In the genomic region with DNA sequence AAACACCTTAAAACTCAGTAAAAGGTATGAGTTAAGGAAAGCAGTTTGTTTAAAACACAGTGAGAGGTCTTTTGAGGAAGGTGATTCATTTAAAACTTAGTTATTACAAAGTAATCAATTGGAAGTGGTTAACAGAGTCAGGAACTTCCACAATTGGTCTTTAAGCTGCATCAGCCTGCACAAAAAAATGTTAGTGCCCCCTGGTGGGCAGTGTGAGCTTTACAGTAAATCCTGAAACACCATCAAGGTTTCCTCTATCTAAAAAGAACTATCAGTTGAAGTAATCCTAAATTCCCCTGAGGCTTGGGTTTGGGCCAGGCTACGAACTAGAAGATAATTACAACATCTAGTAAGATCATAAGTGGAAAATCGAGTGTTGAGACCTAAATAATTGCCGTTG, we compare ENCODE assay signal across 8 mouse cellular contexts. TPM values are rescaled to one million over a fixed set of nuclear protein-coding genes. Genes with fewer than 3 reads are reported as not detected.
DNase-seq lines count a peak whose midpoint lies in the region; ATAC-seq and TF ChIP-seq lines count a peak whose summit lies in the region.

No protein-coding gene starts in this region.

- TF ChIP-seq EP300 in liver, postnatal 0 days (IDR thresholded peaks at IDR 0.05; ENCODE audit: low read depth) = no peak

- no peak overlapping the region for H3K27ac ChIP-seq in neural tube, embryonic 15.5 days (replicated peaks)
- no peak overlapping the region for H3K27ac ChIP-seq in liver, postnatal 0 days (ENCODE audit: low read depth)

- no peak overlapping the region for H3K4me2 ChIP-seq in neural tube, embryonic 15.5 days
- no peak overlapping the region for H3K4me2 ChIP-seq in liver, postnatal 0 days (ENCODE audit: low read depth, low read length)

- no peaks in the 10 kb centered on the region for H3K36me3 ChIP-seq in neural tube, embryonic 15.5 days
- no peaks in the 10 kb centered on the region for H3K36me3 ChIP-seq in liver, postnatal 0 days (replicated peaks; ENCODE audit: insufficient read depth, low read length)

- H3K27me3 ChIP-seq in neural tube, embryonic 15.5 days (replicated peaks) = no peaks in the 10 kb centered on the region
- H3K27me3 ChIP-seq in liver, postnatal 0 days (ENCODE audit: insufficient read depth, low read length) = no peaks in the 10 kb centered on the region

- DNase-seq in neural tube, embryonic 10.5 days (ENCODE audit: extremely low spot score, low spot score) = peak; percentile 51
- peak; percentile 61 to 71 for DNase-seq in adrenal gland, adult 18-20 months (ENCODE audit: low spot score in 2 of 2)
- peak; percentile 61 for DNase-seq in embryo, embryonic 10 days (ENCODE audit: low spot score)
- peak; percentile 78 for DNase-seq in heart, postnatal 4 days
- peak; percentile 73 for DNase-seq in liver, postnatal 0 days
- peak; percentile 79 for DNase-seq in right cerebral cortex, postnatal 4 days
- no peak for DNase-seq in yolk sac, embryonic 10.5 days (ENCODE audit: low spot score)

- peak; percentile 74 for TF ChIP-seq CTCF in liver, postnatal 0 days (IDR thresholded peaks at IDR 0.05; ENCODE audit: low read depth)

- H3K9ac ChIP-seq in neural tube, embryonic 15.5 days (replicated peaks) = no peak overlapping the region
- no peak overlapping the region for H3K9ac ChIP-seq in liver, postnatal 0 days (replicated peaks)

- no peak for ATAC-seq in neural tube, embryonic 15.5 days (ENCODE audit: low FRiP score)
- ATAC-seq in liver, postnatal 0 days = no peak

- WGBS in neural tube, embryonic 15.5 days = 26% methylated on average over 3 of the region's 3 CpGs
- 14% methylated on average over 3 of the region's 3 CpGs for WGBS in liver, postnatal 0 days (ENCODE audit: insufficient replicate concordance)

- H3K9me3 ChIP-seq in neural tube, embryonic 15.5 days (replicated peaks) = no peaks in the 10 kb centered on the region
- no peaks in the 10 kb centered on the region for H3K9me3 ChIP-seq in liver, postnatal 0 days (ENCODE audit: low read length)

- H3K4me1 ChIP-seq in neural tube, embryonic 15.5 days = no peaks in the 10 kb centered on the region
- no peaks in the 10 kb centered on the region for H3K4me1 ChIP-seq in liver, postnatal 0 days (ENCODE audit: insufficient read depth)

- no peak overlapping the region for H3K4me3 ChIP-seq in neural tube, embryonic 15.5 days (replicated peaks)
- no peak overlapping the region for H3K4me3 ChIP-seq in liver, postnatal 0 days (ENCODE audit: low read depth, low read length)

RNA-seq across cellular contexts. Expression of gene Mfsd6, which starts 21.0 kb away (rescaled TPM):
- polyA plus RNA-seq in neural tube, embryonic 15.5 days (2015; fragmentation: Nextera tagmentation; extraction: Ambion mirVana) = 10.2 and 11.7 TPM in 2 replicates
- total RNA-seq in adrenal gland, adult 18-20 months (2021) = 10 to 100 TPM; 17.0 to 17.9 TPM
- total RNA-seq in heart, postnatal 4 days (2021) = 10 to 100 TPM; 14.3 to 15.2 TPM
- 0.94 and 1.1 TPM in 2 replicates for polyA plus RNA-seq in liver, postnatal 0 days (2015; fragmentation: Nextera tagmentation; extraction: Ambion mirVana)
